Mouse (Mus musculus) kidney, embryonic 15.5 days (tissue): Measurements from ENCODE around the gene Hba-a2. TPM values are rescaled to one million over a fixed set of nuclear protein-coding genes. Genes with fewer than 3 reads are reported as not detected.
"Not testable (repeated sequence)": the region's sequence is repeated elsewhere in the genome, so short reads cannot be mapped to it uniquely, and the experiment has no call there.

Experiments
- ATAC-seq: fragments of 200-750 bp; cut with Nextera tagmentation; replicated peaks from 2 replicates; pipeline ENCODE4 v1.8.0; 2017; ENCODE audit warnings: moderate TSS enrichment; ENCODE audit not compliant: low FRiP score
- H3K27ac ChIP-seq: fragments of 300-500 bp; sonication (generic); 2 replicates; pipeline ENCODE4 v1.5.1; 2015; ENCODE audit warnings: mild to moderate bottlenecking, inconsistent platforms
- H3K27me3 ChIP-seq: fragments of 300-500 bp; sonication (generic); 2 replicates; pipeline ENCODE4 v1.6.1; 2015; ENCODE audit warnings: inconsistent platforms
- H3K36me3 ChIP-seq: fragments of 300-500 bp; sonication (generic); 2 replicates; pipeline ENCODE4 v1.6.1; 2015; ENCODE audit warnings: inconsistent platforms
- H3K4me1 ChIP-seq: fragments of 300-500 bp; sonication (generic); 2 replicates; pipeline ENCODE4 v1.6.1; 2015; ENCODE audit warnings: inconsistent platforms
- H3K4me2 ChIP-seq: fragments of 300-500 bp; sonication (generic); 2 replicates; pipeline ENCODE4 v1.6.1; 2015; ENCODE audit warnings: moderate library complexity, mild to moderate bottlenecking, inconsistent platforms
- H3K4me3 ChIP-seq: fragments of 300-500 bp; sonication (generic); replicated peaks from 2 replicates; pipeline ENCODE4 v1.5.1; 2015; ENCODE audit warnings: mild to moderate bottlenecking, inconsistent platforms
- H3K9ac ChIP-seq: fragments of 300-500 bp; sonication (generic); 2 replicates; pipeline ENCODE4 v1.6.1; 2015; ENCODE audit warnings: mild to moderate bottlenecking, inconsistent platforms
- H3K9me3 ChIP-seq: fragments of 300-500 bp; sonication (generic); replicated peaks from 2 replicates; pipeline ENCODE4 v1.6.1; 2016; ENCODE audit warnings: inconsistent platforms
- WGBS: fragments of 180-500 bp; shearing (Covaris S2); methylation state at CpG from one replicate; pipeline ENCODE4 v1.1.7; 2015; ENCODE audit warnings: mixed read lengths; 5-methylcytosine and 5-hydroxymethylcytosine counted together
- polyA plus RNA-seq: library from polyadenylated mRNA; unstranded; fragments of >200 nt; fragmentation: Nextera tagmentation; extraction: Ambion mirVana; gene quantifications from 2 replicates; pipeline ENCODE4 v1.2.1, GENCODE M21; 2015

Hba-a2 gene
- polyA plus RNA-seq, 1 experiment from 2014 or later = 13,702 TPM

- no peak overlapping the region for H3K4me2 ChIP-seq
- 87% methylated on average over 7 of the region's 7 CpGs for WGBS
- peak; percentile 30; the same call in 1 of the 2 replicates for ATAC-seq
Measured at GRCm38 (mm10) chr11:32285031-32285775, 11.1 kb upstream of the Hba-a2 start.

GRCm38 (mm10) chr11:32285887-32286286 is 10.4 kb upstream of the Hba-a2 start:
- not testable (repeated sequence) for H3K27ac ChIP-seq, H3K9ac ChIP-seq, H3K9me3 ChIP-seq, H3K36me3 ChIP-seq, H3K4me1 ChIP-seq, H3K4me3 ChIP-seq, ATAC-seq, H3K4me2 ChIP-seq
- peaks cover 11% of the 10 kb centered on the region for H3K27me3 ChIP-seq

More at GRCm38 (mm10) chr11:32285031-32285775, 11.1 kb upstream of the Hba-a2 start:
- no peak overlapping the region for H3K27ac ChIP-seq
- no peaks in the 10 kb centered on the region for H3K36me3 ChIP-seq
- no peaks in the 10 kb centered on the region for H3K4me1 ChIP-seq
- no peaks in the 10 kb centered on the region for H3K9me3 ChIP-seq
- no peak overlapping the region for H3K9ac ChIP-seq
- H3K4me3 ChIP-seq = no peak overlapping the region
- peaks cover 11% of the 10 kb centered on the region for H3K27me3 ChIP-seq

GRCm38 (mm10) chr11:32286695-32287492 is 9.4 kb upstream of the Hba-a2 start, which contains the start of gene Hbq1b:
Gene Hbq1b (plus strand): TSS chr11:32286965.
- Histone ChIP-seq H3K4me2 (peak within 1 kb of the TSS; percentile 59), H3K27me3 (peaks cover 11% of the 10 kb centered on the region), H3K4me3 (peak within 1 kb of the TSS; percentile 29)
- not testable (repeated sequence) for H3K4me1 ChIP-seq, H3K9ac ChIP-seq, H3K27ac ChIP-seq, H3K36me3 ChIP-seq, H3K9me3 ChIP-seq
- peak; percentile 59 for ATAC-seq
- WGBS = 20% methylated on average over 33 of the region's 33 CpGs

DNA sequence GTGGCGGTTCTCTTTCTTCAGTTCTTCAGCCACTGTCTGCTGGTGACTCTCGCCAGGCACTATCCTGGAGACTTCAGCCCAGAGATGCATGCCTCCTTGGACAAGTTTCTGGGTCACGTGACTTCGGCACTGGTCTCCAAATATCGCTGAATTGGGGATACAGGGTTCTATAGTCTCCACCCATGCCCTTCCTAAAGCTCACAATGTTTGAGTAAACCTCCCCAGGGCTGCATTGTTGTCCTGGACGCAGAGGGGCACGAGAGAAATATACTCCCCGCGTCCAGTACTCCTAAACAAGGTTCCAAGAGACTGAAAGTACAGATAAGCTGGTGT is 8.8 kb upstream of the Hba-a2 start:
- Histone ChIP-seq H3K9ac (no peak overlapping the region), H3K36me3 (no peaks in the 10 kb centered on the region), H3K4me1 (no peaks in the 10 kb centered on the region), H3K9me3 (no peaks in the 10 kb centered on the region), H3K4me2 (peak overlapping the region; percentile 59; the same call in 1 of the 2 replicates), H3K27ac (no peak overlapping the region), H3K4me3 (no peak overlapping the region), H3K27me3 (peaks cover 11% of the 10 kb centered on the region)
- ATAC-seq = no peak
- 70% methylated on average over 9 of the region's 9 CpGs for WGBS

- not testable (repeated sequence) for H3K4me2 ChIP-seq, H3K27ac ChIP-seq, H3K4me1 ChIP-seq, H3K9ac ChIP-seq, ATAC-seq, H3K27me3 ChIP-seq, H3K4me3 ChIP-seq, H3K36me3 ChIP-seq, H3K9me3 ChIP-seq
- 75% methylated on average over 4 of the region's 4 CpGs for WGBS
Measured at GRCm38 (mm10) chr11:32292819-32293218, 3.5 kb upstream of the Hba-a2 start.

DNA sequence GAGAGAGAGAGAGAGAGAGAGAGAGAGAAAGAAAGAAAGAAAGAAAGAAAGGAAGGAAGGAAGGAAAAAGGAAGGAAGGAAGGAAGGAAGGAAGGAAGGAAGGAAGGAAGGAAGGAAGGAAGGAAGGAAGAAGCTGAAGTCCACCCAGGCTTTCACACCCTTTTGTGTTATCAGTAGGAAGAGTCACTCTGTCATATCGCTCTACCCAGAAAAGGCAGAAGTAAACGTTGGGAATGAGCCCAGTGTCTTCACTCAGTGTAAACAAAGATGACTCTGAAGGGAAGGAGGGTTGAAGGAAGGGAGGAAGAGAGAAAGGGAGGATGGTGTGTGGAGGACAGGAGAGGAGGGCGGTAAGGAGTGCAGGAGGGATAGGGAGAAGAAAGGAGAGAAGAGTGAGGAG is 2.8 kb upstream of the Hba-a2 start:
- not testable (repeated sequence) for ATAC-seq, H3K36me3 ChIP-seq
- 64% methylated on average over 3 of the region's 3 CpGs for WGBS

DNA sequence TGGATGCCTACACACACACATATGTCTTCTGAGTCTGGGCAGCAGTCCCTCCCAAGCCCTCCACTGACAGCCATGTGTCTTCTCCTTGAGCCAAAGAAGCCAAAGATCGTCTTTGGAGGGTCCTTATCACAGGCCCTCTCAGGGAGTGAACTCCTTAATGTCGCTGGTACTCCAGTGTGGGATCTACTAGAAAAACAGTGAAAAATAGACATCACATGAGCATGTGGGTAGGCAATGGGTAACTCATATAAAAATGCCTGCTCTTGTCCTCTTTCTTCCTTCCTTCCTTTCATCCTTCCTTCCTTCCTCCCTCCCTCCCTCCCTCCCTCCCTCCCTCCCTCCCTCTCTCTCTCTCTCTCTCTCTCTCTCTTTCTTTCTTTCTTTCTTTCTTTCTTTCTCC is 1.1 kb downstream of the Hba-a2 start:
- not testable (repeated sequence) for H3K36me3 ChIP-seq, H3K4me2 ChIP-seq, H3K27ac ChIP-seq, H3K4me3 ChIP-seq, H3K4me1 ChIP-seq, ATAC-seq, H3K9me3 ChIP-seq, H3K9ac ChIP-seq
- 38% methylated on average over 2 of the region's 2 CpGs for WGBS
- peaks cover 20% of the 10 kb centered on the region for H3K27me3 ChIP-seq

More for the DNA sequence above, 2.8 kb upstream of the Hba-a2 start:
- H3K4me1 ChIP-seq, H3K9me3 ChIP-seq, H3K27ac ChIP-seq, H3K9ac ChIP-seq, H3K27me3 ChIP-seq, H3K4me3 ChIP-seq, H3K4me2 ChIP-seq: not testable (repeated sequence)

DNA sequence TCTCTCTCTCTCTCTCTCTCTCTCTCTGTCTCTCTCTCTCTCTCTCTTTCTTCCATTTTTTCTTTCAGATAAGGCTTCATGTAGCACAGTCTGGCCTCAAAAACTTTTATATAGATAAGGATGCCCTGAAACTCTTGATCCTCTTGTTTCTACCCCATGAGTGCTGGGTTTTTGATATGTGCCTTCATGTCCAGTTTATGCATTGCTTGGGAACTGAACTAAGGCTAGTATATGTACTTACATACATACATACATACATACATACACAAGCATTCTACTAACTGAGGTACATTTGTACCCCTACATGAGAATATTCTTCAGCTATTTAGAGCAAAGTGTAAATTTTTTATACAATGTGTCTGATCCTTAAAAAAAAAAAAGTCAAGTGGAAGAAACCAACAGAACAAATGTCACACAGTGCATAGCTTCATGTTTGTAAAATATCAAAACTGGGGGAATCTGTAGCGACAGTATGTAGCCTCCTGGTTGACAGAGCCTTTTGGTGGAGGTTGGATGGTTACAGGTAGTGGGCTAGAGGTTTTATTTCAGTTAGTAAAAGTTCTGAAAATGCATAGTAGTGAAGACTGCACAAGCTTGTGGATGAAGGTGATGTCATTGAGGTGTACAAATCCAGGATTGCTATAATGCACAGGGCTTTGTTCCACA is 1.7 kb downstream of the Hba-a2 start:
- no peaks in the 10 kb centered on the region for H3K9me3 ChIP-seq
- H3K9ac ChIP-seq = no peak overlapping the region
- no peaks in the 10 kb centered on the region for H3K4me1 ChIP-seq
- H3K27me3 ChIP-seq = peaks cover 21% of the 10 kb centered on the region
- no peaks in the 10 kb centered on the region for H3K36me3 ChIP-seq
- 88% methylated on average over 1 of the region's 1 CpGs for WGBS
- no peak overlapping the region for H3K4me2 ChIP-seq
- H3K27ac ChIP-seq = no peak overlapping the region
- no peak; the same call in 1 of the 2 replicates for ATAC-seq
- no peak overlapping the region for H3K4me3 ChIP-seq

- no peaks in the 10 kb centered on the region for H3K9me3 ChIP-seq
Measured at GRCm38 (mm10) chr11:32298532-32298918, 2.2 kb downstream of the Hba-a2 start.

DNA sequence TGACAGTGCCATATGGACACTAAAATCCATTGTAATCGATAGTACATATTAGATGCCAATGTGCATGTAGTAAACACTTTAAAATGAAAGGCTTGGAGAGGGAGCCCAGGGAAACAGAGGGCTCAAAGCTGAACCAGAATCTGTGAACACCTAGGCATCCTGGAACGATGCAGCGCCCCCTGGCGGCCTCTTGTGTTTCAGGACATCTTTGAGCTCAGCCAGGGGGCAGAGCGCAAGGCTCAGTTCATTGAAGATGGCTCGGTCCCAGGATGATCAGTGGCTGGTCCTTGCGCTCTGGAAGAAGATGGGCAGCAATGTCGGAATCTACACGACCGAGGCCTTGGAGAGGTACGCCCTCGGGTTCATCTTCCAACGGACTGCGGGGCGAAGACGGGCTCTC is 3.6 kb downstream of the Hba-a2 start, which contains the start of gene Hbq1a:
Gene Hbq1a, plus strand, starts transcription at position 205 of the 400 bp plus-strand sequence.
- H3K9me3 ChIP-seq, H3K9ac ChIP-seq, H3K4me1 ChIP-seq, H3K36me3 ChIP-seq, H3K27ac ChIP-seq: not testable (repeated sequence)
- peak within 1 kb of the TSS; percentile 52 for H3K4me2 ChIP-seq
- H3K27me3 ChIP-seq = peaks cover 21% of the 10 kb centered on the region
- peak within 1 kb of the TSS; percentile 26 for H3K4me3 ChIP-seq
- WGBS = 4% methylated on average over 16 of the region's 16 CpGs
- peak; percentile 53; the same call in 1 of the 2 replicates for ATAC-seq

More at GRCm38 (mm10) chr11:32298532-32298918, 2.2 kb downstream of the Hba-a2 start:
- H3K4me1 ChIP-seq = no peaks in the 10 kb centered on the region
- H3K27me3 ChIP-seq = peaks cover 21% of the 10 kb centered on the region
- 91% methylated on average over 2 of the region's 2 CpGs for WGBS
- H3K4me3 ChIP-seq = no peak overlapping the region
- H3K4me2 ChIP-seq = no peak overlapping the region
- no peak overlapping the region for H3K9ac ChIP-seq
- no peaks in the 10 kb centered on the region for H3K36me3 ChIP-seq
- no peak overlapping the region for H3K27ac ChIP-seq
- ATAC-seq = no peak

DNA sequence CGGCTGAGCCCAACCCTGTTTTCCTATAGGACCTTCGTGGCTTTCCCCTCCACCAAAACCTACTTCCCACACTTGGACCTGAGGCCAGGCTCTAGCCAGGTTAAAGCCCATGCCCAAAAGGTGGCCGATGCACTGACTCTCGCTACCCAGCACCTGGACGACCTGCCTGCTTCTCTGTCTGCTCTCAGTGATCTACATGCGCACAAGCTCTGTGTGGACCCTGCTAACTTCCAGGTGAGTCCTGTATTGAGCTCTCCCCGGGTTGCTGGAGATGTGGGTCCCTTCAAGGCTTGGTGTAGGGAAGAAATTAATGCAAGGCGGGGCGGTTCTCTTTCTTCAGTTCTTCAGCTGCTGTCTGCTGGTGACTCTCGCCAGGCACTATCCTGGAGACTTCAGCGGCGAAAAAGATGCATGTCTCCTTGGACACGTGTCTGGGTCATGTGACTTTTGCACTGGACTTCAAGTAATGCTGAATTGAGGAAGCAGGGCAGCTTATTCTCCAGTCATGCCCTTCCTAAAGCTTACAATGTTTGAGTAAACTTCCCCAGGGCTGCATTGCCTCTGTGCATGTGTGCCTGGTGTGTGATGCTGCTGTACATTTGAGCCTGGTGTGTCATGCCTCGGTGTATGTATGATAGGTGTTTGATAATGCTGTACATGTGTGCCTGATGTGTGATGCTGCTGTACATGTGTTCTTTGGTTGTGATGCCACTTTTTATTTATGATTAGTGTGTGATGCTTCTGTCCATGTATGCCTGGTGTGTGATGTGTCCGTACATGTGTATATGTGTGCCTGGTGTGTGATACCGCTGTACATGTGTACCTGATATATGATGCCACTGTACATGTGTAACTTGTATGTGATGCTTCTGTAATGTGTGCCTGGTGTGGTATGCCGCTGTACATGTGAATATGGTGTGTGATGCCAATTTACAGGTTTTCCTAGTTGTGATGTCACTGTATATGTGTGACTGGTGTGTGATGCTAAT is 4.3 kb downstream of the Hba-a2 start:
- no peak overlapping the region for H3K9ac ChIP-seq
- no peaks in the 10 kb centered on the region for H3K9me3 ChIP-seq
- ATAC-seq = no peak
- H3K27me3 ChIP-seq = peaks cover 21% of the 10 kb centered on the region
- peak overlapping the region; percentile 52 for H3K4me2 ChIP-seq
- no peak overlapping the region for H3K27ac ChIP-seq
- no peaks in the 10 kb centered on the region for H3K4me1 ChIP-seq
- H3K4me3 ChIP-seq = peak overlapping the region; percentile 26
- 57% methylated on average over 16 of the region's 17 CpGs for WGBS
- H3K36me3 ChIP-seq = no peaks in the 10 kb centered on the region
